Mouse (Mus musculus): ENCODE results near the gene Ltbp2.

- no peak for TF ChIP-seq CTCF (IDR thresholded peaks at IDR 0.05; ENCODE audit: low read depth)
- no peak for TF ChIP-seq EP300 (optimal IDR thresholded peaks at IDR 0.05)
Observed at GRCm38 (mm10) chr12:84864801-84865200, 11.5 kb downstream of the Ltbp2 start.
